ENCODE assay signal across 8 mouse cellular contexts in genomic region chr4:34549981-34550747, GRCm38 (mm10). TPM values are rescaled to one million over a fixed set of nuclear protein-coding genes. Genes with fewer than 3 reads are reported as not detected.
DNase-seq lines count a peak whose midpoint lies in the region; ATAC-seq and TF ChIP-seq lines count a peak whose summit lies in the region.

No protein-coding gene starts in this region.

- peak; percentile 96 for DNase-seq in A20 (ENCODE audit: low read depth, low spot score)
- DNase-seq in heart, adult 9 months (ENCODE audit: low spot score in 2 of 2) = peak; percentile 97 to 98
- peak; percentile 89 to 90 for DNase-seq in monocyte, adult 2 months (ENCODE audit: low read depth in 1 of 2, low spot score in 2 of 2)
- peak; percentile 97 to 98 for DNase-seq in spleen, postnatal 36 days (ENCODE audit: low spot score in 2 of 2)

- H3K27ac ChIP-seq in bone marrow macrophage, adult 2 months (ENCODE audit: insufficient read depth, low read depth, low read length) = peak overlapping the region; percentile 88
- H3K27ac ChIP-seq in embryonic fibroblast, embryonic 13.5 days (ENCODE audit: insufficient read depth, low read length) = peak overlapping the region; percentile 96
- peak overlapping the region; percentile 94 for H3K27ac ChIP-seq in kidney, embryonic 14.5 days (ENCODE audit: low read depth, low read length)
- H3K27ac ChIP-seq in limb, embryonic 15.5 days = peak overlapping the region; percentile 97

- TF ChIP-seq POLR2A in bone marrow macrophage, adult 2 months (IDR thresholded peaks at IDR 0.05; ENCODE audit: borderline replicate concordance, low read depth, low read length) = no peak
- peak; percentile 68 for TF ChIP-seq POLR2A in embryonic fibroblast, embryonic 13.5 days (IDR thresholded peaks at IDR 0.05; ENCODE audit: low read depth, low read length)

- 2% methylated on average over 38 of the region's 38 CpGs for WGBS in kidney, embryonic 14.5 days
- WGBS in limb, embryonic 15.5 days = 2% methylated on average over 38 of the region's 38 CpGs

- no peak for TF ChIP-seq CTCF in bone marrow macrophage, adult 2 months (IDR thresholded peaks at IDR 0.05; ENCODE audit: low read depth, low read length)
- TF ChIP-seq CTCF in embryonic fibroblast, embryonic 13.5 days (IDR thresholded peaks at IDR 0.05; ENCODE audit: borderline replicate concordance, insufficient read depth, low read length) = no peak

- peak overlapping the region; percentile 100 for H3K4me3 ChIP-seq in bone marrow macrophage, adult 2 months (ENCODE audit: insufficient read depth, low read length)
- H3K4me3 ChIP-seq in embryonic fibroblast, embryonic 13.5 days (ENCODE audit: insufficient read depth, low read length) = peak overlapping the region; percentile 96
- peak overlapping the region; percentile 98 for H3K4me3 ChIP-seq in kidney, embryonic 14.5 days (ENCODE audit: low read length)
- H3K4me3 ChIP-seq in limb, embryonic 15.5 days = peak overlapping the region; percentile 98

- peak overlapping the region; percentile 57 for H3K4me2 ChIP-seq in kidney, embryonic 14.5 days (replicated peaks; ENCODE audit: low read depth, low read length)
- peak overlapping the region; percentile 54 for H3K4me2 ChIP-seq in limb, embryonic 15.5 days

- H3K4me1 ChIP-seq in bone marrow macrophage, adult 2 months (ENCODE audit: control insufficient read depth, insufficient read depth, low read length) = peaks cover 7% of the 10 kb centered on the region
- H3K4me1 ChIP-seq in embryonic fibroblast, embryonic 13.5 days (ENCODE audit: control insufficient read depth, insufficient read depth, low read length) = no peaks in the 10 kb centered on the region
- H3K4me1 ChIP-seq in kidney, embryonic 14.5 days (ENCODE audit: control insufficient read depth, insufficient read depth, low read length) = peaks cover 8% of the 10 kb centered on the region
- 0 out of 2 replicates have a peak, but pooled peaks cover 2% of the 10 kb centered on the region for H3K4me1 ChIP-seq in limb, embryonic 15.5 days

- H3K36me3 ChIP-seq in kidney, embryonic 14.5 days (ENCODE audit: control insufficient read depth, insufficient read depth, low read length) = no peaks in the 10 kb centered on the region
- H3K36me3 ChIP-seq in limb, embryonic 15.5 days = no peaks in the 10 kb centered on the region

- peak overlapping the region; percentile 99 for H3K9ac ChIP-seq in kidney, embryonic 14.5 days (ENCODE audit: low read depth, low read length)
- H3K9ac ChIP-seq in limb, embryonic 15.5 days = peak overlapping the region; percentile 95

- H3K27me3 ChIP-seq in kidney, embryonic 14.5 days (ENCODE audit: control insufficient read depth, insufficient read depth, low read length) = no peaks in the 10 kb centered on the region
- H3K27me3 ChIP-seq in limb, embryonic 15.5 days = no peaks in the 10 kb centered on the region

- H3K9me3 ChIP-seq in kidney, embryonic 14.5 days (ENCODE audit: control insufficient read depth, low read length) = no peaks in the 10 kb centered on the region
- H3K9me3 ChIP-seq in limb, embryonic 15.5 days = no peaks in the 10 kb centered on the region

- peak; percentile 90 for ATAC-seq in kidney, embryonic 14.5 days (ENCODE audit: low FRiP score, low TSS enrichment)
- ATAC-seq in limb, embryonic 15.5 days (ENCODE audit: insufficient number of reproducible peaks, low FRiP score, low TSS enrichment, low read depth) = peak; percentile 95

RNA-seq across cellular contexts. Expression of gene Akirin2, which starts 0.6 kb away (rescaled TPM):
- 79.2 and 86.0 TPM in 2 replicates for polyA plus RNA-seq in bone marrow macrophage, adult 2 months (2012; ENCODE audit: insufficient read depth, insufficient read length, missing spikeins)
- 72.1 and 87.2 TPM in 2 replicates for polyA plus RNA-seq in embryonic fibroblast, embryonic 13.5 days (2011; ENCODE audit: insufficient read length, low read depth, missing spikeins)
- 72.4 and 77.2 TPM in 2 replicates for polyA plus RNA-seq in kidney, embryonic 14.5 days (2014; fragmentation: Nextera tagmentation; extraction: Ambion mirVana)
- 41.5 and 48.7 TPM in 2 replicates for polyA plus RNA-seq in limb, embryonic 15.5 days (2015; fragmentation: Nextera tagmentation; extraction: Ambion mirVana)

Comparison
In these comparisons a context has a peak if more than half of its experiments do, and no peak if none do; other contexts are left out.
1. Peak in every context shown above with its lines: DNase-seq, ATAC-seq, H3K4me3 ChIP-seq and H3K27ac ChIP-seq.